Mouse (Mus musculus) ovary, postnatal 10 days (tissue): ENCODE measurements around the gene Foxp1.

Experiments used
- DNase-seq: peaks from one replicate; pipeline ENCODE4 v3.0.0; 2022; ENCODE audit warnings: low spot score

Gene Foxp1

DNA sequence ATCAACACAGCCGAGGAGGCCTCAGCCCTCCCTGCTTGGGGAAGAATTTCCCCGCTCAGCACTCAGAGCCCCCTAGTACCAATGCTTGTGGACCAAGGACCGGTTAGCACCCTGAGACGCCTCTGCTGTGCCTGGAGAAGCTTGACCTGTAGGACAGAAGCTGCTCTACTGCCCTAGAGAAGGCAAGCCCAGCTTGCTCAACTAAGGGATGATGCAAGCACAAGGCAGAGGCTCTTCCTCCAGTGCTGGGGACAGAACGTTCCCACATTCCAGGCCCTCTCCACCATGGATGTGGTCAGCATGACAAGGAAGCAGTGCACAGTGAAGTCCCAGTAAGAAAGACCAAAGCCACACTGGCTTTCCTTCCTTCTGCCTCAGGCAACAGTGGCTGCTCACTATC is 347.1 kb downstream of the Foxp1 start:
- no peak for DNase-seq

GRCm38 (mm10) chr6:99173902-99174210 is 348.7 kb downstream of the Foxp1 start:
- DNase-seq: no peak

DNA sequence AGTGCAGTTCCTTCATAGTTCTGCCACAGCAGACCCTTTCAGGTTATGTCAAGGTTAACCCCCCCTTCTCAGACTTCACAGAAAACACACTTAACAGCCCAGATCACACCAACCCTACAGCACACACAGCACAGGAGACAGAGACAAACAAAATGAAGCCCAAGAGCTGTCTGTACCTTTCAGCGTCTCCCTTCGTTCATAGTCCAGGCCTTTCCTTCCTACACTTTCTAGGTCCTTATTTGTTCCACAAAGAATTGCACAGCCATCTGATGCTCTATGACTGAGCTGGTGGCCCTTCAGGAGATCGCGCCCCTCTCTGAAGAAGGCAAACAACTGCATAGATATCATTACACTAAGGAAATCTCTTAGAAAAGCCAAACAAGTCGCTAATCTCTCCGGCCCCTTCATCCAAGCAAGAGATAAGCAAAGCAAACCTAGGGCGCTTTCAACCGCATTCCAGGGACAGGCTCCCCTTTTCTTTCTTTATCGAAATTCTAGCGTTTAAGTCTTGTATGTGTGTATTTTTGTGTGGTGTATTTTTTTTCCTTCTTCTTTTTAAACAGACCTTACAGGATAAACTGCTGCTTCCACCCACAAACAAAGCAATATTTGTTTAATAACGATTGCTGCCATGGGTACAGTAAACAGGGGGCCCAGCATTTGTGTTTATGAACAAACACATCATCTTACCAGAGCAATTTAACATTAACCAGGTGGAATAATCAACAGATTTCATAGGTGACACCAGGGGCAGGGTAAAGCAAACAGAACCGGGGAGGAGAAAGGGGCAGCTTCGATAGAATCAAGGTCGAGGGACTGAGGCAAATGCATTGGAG is 349.2 kb downstream of the Foxp1 start:
- no peak for DNase-seq

GRCm38 (mm10) chr6:99172589-99172986 is 349.9 kb downstream of the Foxp1 start:
- no peak for DNase-seq

DNA sequence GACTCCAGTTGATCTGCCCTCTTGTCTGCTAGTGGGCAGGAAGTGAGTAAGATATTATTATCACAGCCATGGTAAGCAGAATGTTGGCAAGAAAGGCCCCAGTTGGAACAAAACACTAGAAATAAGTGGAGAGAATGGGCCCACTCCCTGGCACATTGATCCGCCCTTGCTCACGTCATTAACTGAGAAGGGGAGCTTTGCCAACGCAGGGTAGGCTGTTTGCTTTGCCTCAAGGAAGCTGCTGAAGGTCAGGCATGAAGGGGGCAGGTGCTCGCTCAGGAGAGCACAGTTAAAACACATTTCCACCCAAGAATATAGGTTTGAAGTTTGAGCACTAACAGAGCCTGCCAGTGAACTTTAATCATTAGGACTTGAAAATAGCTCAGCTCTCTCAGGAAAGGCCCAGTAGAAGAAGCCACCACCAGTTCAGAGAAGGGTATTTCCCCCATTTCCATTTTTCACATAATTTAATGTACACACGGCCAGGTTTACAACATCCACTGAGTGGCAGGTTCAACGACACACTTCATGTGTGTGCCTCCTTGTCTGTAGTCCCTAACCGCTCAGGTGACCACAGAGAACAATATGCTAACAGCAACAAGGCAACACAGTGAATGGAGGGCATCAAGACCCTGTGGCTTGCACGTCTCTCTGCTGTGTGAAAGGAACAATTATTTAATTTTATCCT is 350.5 kb downstream of the Foxp1 start:
- no peak for DNase-seq

GRCm38 (mm10) chr6:99171281-99171825 is 351.2 kb downstream of the Foxp1 start:
- DNase-seq: no peak

DNA sequence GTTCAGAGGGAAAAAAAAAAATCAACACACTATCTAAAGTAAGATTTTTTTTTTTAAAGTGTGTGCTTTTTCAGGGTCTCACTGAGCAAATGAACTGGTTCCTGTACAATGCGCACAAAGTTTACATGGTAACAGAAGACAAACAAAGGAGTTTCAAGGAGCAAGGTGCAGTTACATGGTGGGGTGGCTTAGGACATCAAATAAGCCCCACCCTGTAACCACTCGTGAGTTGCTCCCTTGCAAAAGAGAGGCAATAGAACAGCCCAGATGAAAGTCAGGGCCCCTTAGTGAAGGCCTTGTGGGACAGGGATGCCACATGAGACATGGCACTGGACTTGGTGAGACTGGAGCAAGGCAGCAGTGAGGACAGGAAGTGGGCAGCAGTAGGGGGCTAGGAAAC is 353.8 kb downstream of the Foxp1 start:
- no peak for DNase-seq

- no peak for DNase-seq
Observed at GRCm38 (mm10) chr6:99167001-99167400, 355.5 kb downstream of the Foxp1 start.

DNA sequence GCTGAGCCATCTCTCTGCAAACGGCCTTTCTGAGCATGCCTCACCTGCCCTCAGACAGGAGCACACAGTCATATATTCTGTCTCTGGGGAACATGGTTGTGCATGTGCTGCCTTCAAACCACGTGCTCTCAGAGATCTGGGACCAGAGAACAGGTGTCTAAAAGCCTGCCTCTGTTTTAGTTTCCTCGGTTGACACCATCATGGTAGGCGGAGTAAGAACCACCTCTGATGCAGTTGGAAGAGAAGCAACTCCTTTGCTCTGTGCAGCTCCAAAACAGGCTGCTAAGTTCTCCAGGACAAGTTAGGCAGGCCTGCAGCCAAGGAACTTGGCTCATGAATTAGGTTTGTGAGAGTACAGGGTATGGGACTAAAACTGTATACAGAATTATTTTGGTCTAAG is 356.4 kb downstream of the Foxp1 start:
- no peak for DNase-seq

DNA sequence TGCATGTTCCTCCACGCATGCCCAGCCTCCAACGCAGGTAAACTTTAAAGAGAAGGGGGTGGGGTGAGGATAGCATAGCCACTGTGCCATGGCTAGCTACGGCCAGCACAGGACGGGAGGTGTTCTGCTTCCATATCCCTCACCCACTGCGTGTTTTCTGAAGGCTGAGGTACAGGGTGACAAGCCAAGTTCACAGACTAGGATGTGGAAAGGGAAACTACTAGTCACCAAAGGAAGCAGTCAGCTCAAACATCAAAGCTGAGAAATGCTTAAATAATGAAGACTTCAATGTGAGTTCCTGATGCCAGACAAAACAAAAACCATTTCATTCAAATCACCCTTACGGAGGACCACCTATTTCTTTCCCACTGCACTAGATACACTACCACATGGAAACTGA is 357.8 kb downstream of the Foxp1 start:
- DNase-seq: no peak

- DNase-seq: no peak
Observed at GRCm38 (mm10) chr6:99162716-99163115, 359.8 kb downstream of the Foxp1 start.

DNA sequence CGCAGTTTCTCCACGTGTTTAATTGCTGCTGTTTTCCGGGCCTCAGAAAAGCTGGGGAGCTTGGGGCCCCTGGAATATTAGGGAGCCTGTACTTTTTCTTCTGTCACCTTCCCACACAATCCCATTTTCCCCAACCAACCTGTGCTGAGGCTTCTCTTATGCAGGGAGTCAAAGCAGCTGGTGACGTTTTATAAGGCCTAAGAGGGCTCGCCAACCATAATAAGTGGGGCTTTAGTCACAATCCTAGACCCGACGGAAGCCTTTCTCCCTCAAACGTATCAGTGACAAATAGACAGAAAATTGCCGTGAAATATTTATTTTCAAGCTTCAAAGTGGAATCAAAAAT is 362.2 kb downstream of the Foxp1 start:
- DNase-seq: no peak

- DNase-seq: no peak
Observed at GRCm38 (mm10) chr6:99159452-99160347, 362.8 kb downstream of the Foxp1 start.

DNA sequence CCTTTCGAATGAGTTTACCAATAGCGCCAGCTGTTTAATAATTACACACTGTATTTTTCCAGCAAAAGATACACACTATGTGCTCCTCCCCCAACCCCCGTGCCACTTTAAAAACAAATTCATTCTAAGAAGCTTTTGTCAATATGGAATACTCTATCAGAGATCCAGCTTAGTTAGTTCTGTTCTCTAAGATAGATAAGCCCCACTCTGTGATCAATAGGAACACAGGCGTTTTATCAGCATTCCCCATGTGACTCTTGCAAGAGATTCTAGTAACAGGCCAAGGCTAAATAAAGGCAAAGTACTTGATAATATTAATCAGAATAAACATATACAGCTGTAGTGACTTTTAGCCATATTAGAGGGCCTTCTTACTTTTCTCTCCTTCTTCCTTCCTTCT is 368.8 kb downstream of the Foxp1 start:
- no peak for DNase-seq

DNA sequence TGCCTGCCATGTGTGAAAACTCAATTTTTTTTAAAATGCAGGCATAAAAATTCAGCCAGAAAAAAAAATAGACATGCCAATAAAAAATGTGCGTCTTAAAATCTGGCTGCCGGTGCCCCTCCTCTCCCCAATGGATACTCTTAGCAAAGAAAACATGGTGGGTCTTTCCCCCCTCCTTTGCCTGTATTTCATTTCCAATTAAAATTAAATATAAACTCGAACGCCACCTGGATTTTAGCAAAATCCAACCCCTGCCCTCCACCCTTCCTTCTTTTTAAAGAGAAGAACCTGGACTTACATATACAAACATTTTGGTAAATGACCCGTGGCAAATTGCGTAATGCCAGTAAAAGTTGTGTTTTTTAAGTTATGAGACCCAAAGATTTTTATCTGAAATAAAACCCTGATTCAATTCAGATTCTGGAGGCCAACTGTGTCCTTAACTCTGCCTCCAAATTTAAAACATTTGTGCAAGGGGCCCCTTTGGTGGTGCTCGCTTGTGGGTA is 376.1 kb downstream of the Foxp1 start:
- no peak for DNase-seq

DNA sequence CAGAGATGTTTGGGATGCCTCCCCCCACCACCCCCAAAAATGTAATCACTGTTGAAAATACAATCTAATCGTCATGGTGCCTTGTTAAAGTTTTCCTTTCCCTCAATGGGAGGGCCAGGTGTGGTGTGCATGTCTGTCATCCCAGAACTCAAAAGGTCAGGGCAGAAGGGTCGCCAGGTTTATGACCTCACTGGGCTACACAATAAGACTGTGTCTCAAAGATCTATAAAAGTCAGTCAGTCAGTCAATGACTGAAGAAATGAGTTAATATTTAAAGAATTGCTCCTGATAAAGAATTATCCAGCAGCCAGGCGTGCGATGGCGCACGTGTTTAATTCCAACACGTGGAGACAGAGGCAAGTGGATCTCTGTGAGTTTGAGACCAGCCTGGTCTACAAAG is 377.5 kb downstream of the Foxp1 start:
- no peak for DNase-seq

- DNase-seq: no peak
Observed at GRCm38 (mm10) chr6:99143756-99144036, 378.8 kb downstream of the Foxp1 start.

- no peak for DNase-seq
Observed at GRCm38 (mm10) chr6:99142900-99143755, 379.4 kb downstream of the Foxp1 start.

- DNase-seq: no peak
Observed at GRCm38 (mm10) chr6:99138041-99138440, 384.5 kb downstream of the Foxp1 start.

- no peak for DNase-seq
Observed at GRCm38 (mm10) chr6:99137071-99137470, 385.4 kb downstream of the Foxp1 start.

GRCm38 (mm10) chr6:99135938-99136729 is 386.4 kb downstream of the Foxp1 start:
- no peak for DNase-seq
